Mouse (Mus musculus) CH12.LX (cell line): Measurements from ENCODE around the gene Col4a1.

Source experiments
- CHD1 ChIP-seq: IDR thresholded peaks from 2 replicates; pipeline ENCODE4 v1.6.1; 2012; ENCODE audit warnings: low read depth, low read length, improper control_type of control experiment, inconsistent platforms
- CHD2 ChIP-seq: IDR thresholded peaks from 2 replicates; pipeline ENCODE4 v1.6.1; 2011; ENCODE audit warnings: low read length, improper control_type of control experiment
- CTCF ChIP-seq, 2 experiments: IDR thresholded peaks in 1 of 2; conservative IDR thresholded peaks in 1 of 2; 2 replicates each; pipeline ENCODE4 v1.5.1; 2011 to 2012; ENCODE audit warnings: low read depth in 2 of 2, low read length in 2 of 2, improper control_type of control experiment in 1 of 2, inconsistent platforms in 1 of 2, mild to moderate bottlenecking in 1 of 2, moderate library complexity in 1 of 2
- HCFC1 ChIP-seq: IDR thresholded peaks from 2 replicates; pipeline ENCODE4 v1.6.1; 2012; ENCODE audit warnings: low read depth, mild to moderate bottlenecking, inconsistent platforms, low read length, improper control_type of control experiment
- JUN ChIP-seq: IDR thresholded peaks from 2 replicates; pipeline ENCODE4 v1.6.1; 2011; ENCODE audit warnings: low read depth, mild to moderate bottlenecking, low read length, improper control_type of control experiment, moderate library complexity; ENCODE audit not compliant: insufficient read depth
- KAT2A ChIP-seq: IDR thresholded peaks from 2 replicates; pipeline ENCODE4 v1.6.1; 2012; ENCODE audit warnings: low read length, improper control_type of control experiment, inconsistent platforms; ENCODE audit not compliant: insufficient replicate concordance
- MAFK ChIP-seq: IDR thresholded peaks from 2 replicates; pipeline ENCODE4 v1.6.1; 2011; ENCODE audit warnings: low read length, improper control_type of control experiment; ENCODE audit not compliant: insufficient replicate concordance
- POLR2A ChIP-seq: IDR thresholded peaks from 2 replicates; pipeline ENCODE4 v1.6.1; 2011; ENCODE audit warnings: low read depth, mild to moderate bottlenecking, improper control_type of control experiment, low read length
- SMC3 ChIP-seq: IDR thresholded peaks from 2 replicates; pipeline ENCODE4 v1.6.1; 2011; ENCODE audit warnings: low read depth, low read length, improper control_type of control experiment
- USF1 ChIP-seq: IDR thresholded peaks from 2 replicates; pipeline ENCODE4 v1.6.1; 2014; ENCODE audit warnings: low read depth, mild to moderate bottlenecking, inconsistent platforms, low read length, improper control_type of control experiment
- ZMIZ1 ChIP-seq: IDR thresholded peaks from 2 replicates; pipeline ENCODE4 v1.6.1; 2012; ENCODE audit warnings: low read depth, mild to moderate bottlenecking, inconsistent platforms, low read length, improper control_type of control experiment
- ZNF384 ChIP-seq: IDR thresholded peaks from 2 replicates; pipeline ENCODE4 v1.6.1; 2012; ENCODE audit warnings: low read depth, low read length, improper control_type of control experiment, inconsistent platforms

DNA sequence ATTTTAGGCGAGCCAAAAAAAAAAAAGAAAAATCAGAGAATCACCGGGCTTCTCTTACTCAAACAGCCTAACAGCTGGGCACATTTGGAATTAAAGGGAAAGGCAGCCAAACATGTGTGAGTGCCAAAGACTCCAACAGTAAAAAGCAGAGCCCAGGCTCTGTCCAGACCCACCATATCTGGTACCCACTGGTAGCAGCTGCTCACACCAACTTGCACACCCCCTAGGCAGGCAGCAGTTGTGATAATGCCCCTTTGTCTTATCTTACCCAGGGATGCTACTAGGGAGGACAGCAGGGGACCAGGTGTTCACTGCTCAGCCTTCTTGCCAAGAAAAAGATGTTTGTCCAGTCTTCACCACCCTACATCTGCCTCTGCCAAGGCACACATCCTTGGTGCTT, 71.1 kb downstream of the Col4a1 start:
- TF ChIP-seq CTCF (conservative IDR thresholded peaks at IDR 0.05 in 1 of 2, IDR thresholded peaks at IDR 0.05 in 1 of 2; ENCODE audit: low read depth in 2 of 2, low read length in 2 of 2), result no peak
- no peak for TF ChIP-seq USF1
- no peak for TF ChIP-seq MAFK
- no peak for TF ChIP-seq HCFC1
- no peak for TF ChIP-seq POLR2A
- no peak for TF ChIP-seq CHD2
- TF ChIP-seq JUN, result no peak
- no peak for TF ChIP-seq ZMIZ1
- TF ChIP-seq SMC3, result no peak
- no peak for TF ChIP-seq CHD1
- TF ChIP-seq ZNF384, result no peak
- TF ChIP-seq KAT2A, result no peak
